Mouse (Mus musculus) lung, adult 2 months (tissue): ENCODE measurements around the gene Rbms3.

Experiments
- CTCF ChIP-seq: fragments of 200-500 bp; IDR thresholded peaks from 2 replicates; pipeline ENCODE4 v1.5.1; 2011; ENCODE audit warnings: mild to moderate bottlenecking, low read length, control low read depth; ENCODE audit not compliant: insufficient read depth
- POLR2A ChIP-seq: fragments of 200-500 bp; IDR thresholded peaks from 2 replicates; pipeline ENCODE4 v1.6.1; 2011; ENCODE audit warnings: low read depth, mild to moderate bottlenecking, control low read depth, low read length, borderline replicate concordance; ENCODE audit errors: extremely low read depth

DNA sequence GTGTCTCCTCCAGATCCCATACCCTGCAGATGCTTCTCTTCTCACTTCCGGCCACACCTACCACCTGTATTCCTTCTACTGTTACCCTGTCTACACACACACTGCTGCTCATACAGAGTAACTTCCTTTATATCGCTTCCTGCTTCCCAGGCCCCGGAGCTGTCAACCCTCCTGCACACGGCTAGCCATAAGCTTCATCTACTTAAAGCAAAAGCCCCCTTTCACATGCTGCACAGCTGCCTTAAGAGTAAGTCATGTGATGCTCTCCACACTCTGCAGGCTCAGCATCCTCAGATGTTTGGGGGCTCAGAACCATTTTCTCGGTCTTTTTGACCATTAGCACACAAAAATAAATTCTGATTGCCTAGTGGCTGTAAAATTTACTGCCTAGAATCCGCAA is 503.9 kb downstream of the Rbms3 start:
- TF ChIP-seq CTCF (no peak), POLR2A (no peak)
